ENCODE assay signal across 8 mouse cellular contexts in the genomic region with DNA sequence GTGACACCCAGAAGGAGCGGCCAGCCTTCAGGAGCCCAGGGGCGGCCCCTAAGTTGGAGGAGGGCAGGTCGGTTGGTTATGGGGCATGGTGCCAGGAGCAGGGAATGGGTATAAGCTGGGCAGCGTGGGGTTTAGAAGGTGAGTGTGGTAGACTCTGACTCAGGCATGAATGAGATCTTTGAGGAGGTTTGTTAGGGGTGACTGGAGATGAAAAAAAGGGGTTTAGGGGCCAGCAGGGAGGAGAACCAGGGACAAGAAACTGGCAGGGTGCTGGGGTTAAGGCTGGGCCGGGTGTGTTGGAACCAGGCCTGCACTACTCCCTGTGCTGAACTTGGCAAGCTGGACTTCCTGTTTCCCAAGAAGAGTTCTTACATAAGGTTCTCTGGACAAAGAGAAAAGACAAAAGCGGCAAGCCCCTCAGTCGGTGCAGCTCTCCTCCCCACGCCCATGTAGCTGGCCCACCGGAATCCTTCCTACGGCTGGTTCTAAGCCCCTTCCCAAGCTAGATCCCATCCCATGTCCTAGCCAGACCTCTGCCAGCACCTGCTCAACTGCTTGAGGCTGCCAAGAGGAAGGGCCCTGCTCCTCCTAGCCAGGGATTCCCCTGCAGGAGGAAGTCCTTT. TPM values are rescaled to one million over a fixed set of nuclear protein-coding genes. Genes with fewer than 3 reads are reported as not detected.
DNase-seq lines count a peak whose midpoint lies in the region; ATAC-seq and TF ChIP-seq lines count a peak whose summit lies in the region.

Gene Tnfsf13 (minus strand): TSS at position 259 of the 623 bp plus-strand sequence.

- no peaks in the 10 kb centered on the region for H3K36me3 ChIP-seq in hindbrain, postnatal 0 days (ENCODE audit: insufficient read depth, low read length)
- no peaks in the 10 kb centered on the region for H3K36me3 ChIP-seq in liver, embryonic 13.5 days
- H3K36me3 ChIP-seq in neural tube, embryonic 14.5 days (ENCODE audit: control insufficient read depth, insufficient read depth, low read length): no peaks in the 10 kb centered on the region

- H3K4me2 ChIP-seq in hindbrain, postnatal 0 days (ENCODE audit: low read depth, low read length): no peak within 1 kb of the TSS
- H3K4me2 ChIP-seq in liver, embryonic 13.5 days: no peak within 1 kb of the TSS
- H3K4me2 ChIP-seq in neural tube, embryonic 14.5 days (ENCODE audit: low read depth, low read length): no peak within 1 kb of the TSS

- H3K9me3 ChIP-seq in hindbrain, postnatal 0 days (ENCODE audit: low read length): no peaks in the 10 kb centered on the region
- no peaks in the 10 kb centered on the region for H3K9me3 ChIP-seq in liver, embryonic 13.5 days (replicated peaks)
- no peaks in the 10 kb centered on the region for H3K9me3 ChIP-seq in neural tube, embryonic 14.5 days (ENCODE audit: control insufficient read depth, low read length)

- H3K9ac ChIP-seq in hindbrain, postnatal 0 days (replicated peaks; ENCODE audit: low read length): peak within 1 kb of the TSS; percentile 37; the same call in 1 of the 2 replicates
- 0 out of 2 replicates have a peak within 1 kb of the TSS, but pooled peaks have one; percentile 8 for H3K9ac ChIP-seq in liver, embryonic 13.5 days
- no peak within 1 kb of the TSS for H3K9ac ChIP-seq in neural tube, embryonic 14.5 days (replicated peaks; ENCODE audit: low read depth, low read length)

- no peak for TF ChIP-seq CTCF in layer of hippocampus, adult 2 months (conservative IDR thresholded peaks at IDR 0.05)
- no peak for TF ChIP-seq CTCF in hindbrain, postnatal 0 days (IDR thresholded peaks at IDR 0.05; ENCODE audit: low read depth)

- WGBS in hindbrain, postnatal 0 days: 25% methylated on average over 10 of the region's 10 CpGs
- 64% methylated on average over 10 of the region's 10 CpGs for WGBS in liver, embryonic 13.5 days (ENCODE audit: insufficient replicate concordance)
- WGBS in neural tube, embryonic 14.5 days: 60% methylated on average over 10 of the region's 10 CpGs

- peak within 1 kb of the TSS; percentile 95 for H3K27ac ChIP-seq in layer of hippocampus, adult 2 months
- H3K27ac ChIP-seq in hindbrain, postnatal 0 days: peak within 1 kb of the TSS; percentile 79
- H3K27ac ChIP-seq in liver, embryonic 13.5 days: peak within 1 kb of the TSS; percentile 21
- H3K27ac ChIP-seq in neural tube, embryonic 14.5 days (ENCODE audit: low read depth, low read length): 0 out of 2 replicates have a peak within 1 kb of the TSS, but pooled peaks have one; percentile 39

- peak in 1 of 2 experiments; percentile 69 for DNase-seq in layer of hippocampus, adult 2 months (ENCODE audit: low spot score in 2 of 2)
- no peak for DNase-seq in layer of hippocampus, adult 9-10 months (ENCODE audit: low spot score)
- DNase-seq in cerebellum, adult 18-20 months: peak; percentile 83
- DNase-seq in gastrocnemius, adult 8-10 months (ENCODE audit: low spot score in 2 of 2): peak; percentile 71 to 83
- peak; percentile 64 for DNase-seq in hindbrain, postnatal 0 days (ENCODE audit: low spot score)
- DNase-seq in liver, embryonic 13.5 days: no peak
- DNase-seq in frontal cortex, postnatal 25 days (ENCODE audit: low spot score in 2 of 2): no peak

- ATAC-seq in hindbrain, postnatal 0 days: no peak
- ATAC-seq in liver, embryonic 13.5 days (ENCODE audit: low read depth): no peak
- no peak for ATAC-seq in neural tube, embryonic 14.5 days (ENCODE audit: low read depth)

- peak within 1 kb of the TSS; percentile 36 for H3K4me3 ChIP-seq in layer of hippocampus, adult 2 months
- no peak within 1 kb of the TSS for H3K4me3 ChIP-seq in hindbrain, postnatal 0 days (ENCODE audit: low read length)
- H3K4me3 ChIP-seq in liver, embryonic 13.5 days (replicated peaks): no peak within 1 kb of the TSS
- H3K4me3 ChIP-seq in neural tube, embryonic 14.5 days (ENCODE audit: low read depth, low read length): no peak within 1 kb of the TSS

- no peaks in the 10 kb centered on the region for H3K27me3 ChIP-seq in hindbrain, postnatal 0 days (ENCODE audit: insufficient read depth, low read length)
- H3K27me3 ChIP-seq in liver, embryonic 13.5 days: no peaks in the 10 kb centered on the region
- no peaks in the 10 kb centered on the region for H3K27me3 ChIP-seq in neural tube, embryonic 14.5 days (ENCODE audit: control insufficient read depth, insufficient read depth, low read length)

- peaks cover 23% of the 10 kb centered on the region for H3K4me1 ChIP-seq in hindbrain, postnatal 0 days (ENCODE audit: insufficient read depth, low read length)
- peaks cover 41% of the 10 kb centered on the region for H3K4me1 ChIP-seq in liver, embryonic 13.5 days (replicated peaks)
- peaks cover 9% of the 10 kb centered on the region for H3K4me1 ChIP-seq in neural tube, embryonic 14.5 days (ENCODE audit: control insufficient read depth, insufficient read depth, low read length)

RNA-seq across cellular contexts. Expression of gene Tnfsf13, which starts in this region (rescaled TPM):
- 1 to 10 TPM; 2.1 to 2.5 TPM for total RNA-seq in layer of hippocampus, adult 2 months (2021)
- under 1 TPM in 3 of 4 experiments, not detected in 1; 0.48 to 0.56 (median 0.54) TPM for total RNA-seq in gastrocnemius, adult 8-10 months (2022)
- total RNA-seq in hindbrain, postnatal 0 days (2014; rRNA removed): 0.14 and 1.8 TPM in 2 replicates
- 0.76 and 0.98 TPM in 2 replicates for polyA plus RNA-seq in hindbrain, postnatal 0 days (2015; fragmentation: Nextera tagmentation; extraction: Ambion mirVana)
- 0.10 TPM in 1 of 2 replicates, not detected in the other for polyA plus RNA-seq in liver, embryonic 13.5 days (2015; fragmentation: Nextera tagmentation; extraction: Ambion mirVana)
- 0.24 and 0.72 TPM in 2 replicates for polyA plus RNA-seq in neural tube, embryonic 14.5 days (2014; fragmentation: Nextera tagmentation; extraction: Ambion mirVana)

Comparison
In these comparisons a context has a peak if more than half of its experiments do, and no peak if none do; other contexts are left out.
1. Peak in DNase-seq in gastrocnemius, adult 8-10 months; RNA of the gene not detected or under 1 TPM.
2. DNase-seq: peak in cerebellum, adult 18-20 months (2 of 2) and hindbrain, postnatal 0 days (single experiment); none in layer of hippocampus, adult 9-10 months (single experiment), liver, embryonic 13.5 days (single experiment) and frontal cortex, postnatal 25 days (0 of 2).
3. H3K27ac ChIP-seq: peak in every context shown above with its lines; median percentile 95 in layer of hippocampus, adult 2 months; 79 in hindbrain, postnatal 0 days; 39 in neural tube, embryonic 14.5 days; 21 in liver, embryonic 13.5 days.